15 mouse cellular contexts compared by ENCODE assay signal in genomic region chr6:32480741-32481140, GRCm38 (mm10).
DNase-seq lines count a peak whose midpoint lies in the region; ATAC-seq and TF ChIP-seq lines count a peak whose summit lies in the region.
"Had no signal": no experiment of that assay in that cellular context is flagged by ENCODE, and none has a peak within 500 bp of the region (broad histone marks: within the 10 kb centered on the region; RNA-seq: fewer than 3 reads in every experiment).

No protein-coding gene starts in this region.

- no peaks in the 10 kb centered on the region for H3K9me3 ChIP-seq in kidney, embryonic 14.5 days (ENCODE audit: control insufficient read depth, low read length)
- H3K9me3 ChIP-seq in heart, embryonic 13.5 days: no peaks in the 10 kb centered on the region
- H3K9me3 ChIP-seq in heart, postnatal 0 days (replicated peaks; ENCODE audit: control insufficient read depth, low read length): no peaks in the 10 kb centered on the region
- H3K9me3 ChIP-seq: embryonic facial prominence, embryonic 13.5 days; forebrain, embryonic 10.5 days; liver, embryonic 15.5 days; midbrain, embryonic 10.5 days had no signal

- no peak overlapping the region for H3K4me2 ChIP-seq in kidney, embryonic 14.5 days (replicated peaks; ENCODE audit: low read depth, low read length)
- no peak overlapping the region for H3K4me2 ChIP-seq in heart, embryonic 13.5 days
- H3K4me2 ChIP-seq in heart, postnatal 0 days (ENCODE audit: low read depth, low read length): no peak overlapping the region
- H3K4me2 ChIP-seq: embryonic facial prominence, embryonic 13.5 days; liver, embryonic 15.5 days had no signal

- no peak overlapping the region for H3K9ac ChIP-seq in kidney, embryonic 14.5 days (ENCODE audit: low read depth, low read length)
- H3K9ac ChIP-seq in heart, embryonic 13.5 days: 0 out of 2 replicates have a peak overlapping the region, but pooled peaks have one; percentile 33
- no peak overlapping the region for H3K9ac ChIP-seq in heart, postnatal 0 days (replicated peaks; ENCODE audit: low read depth, low read length)
- H3K9ac ChIP-seq: embryonic facial prominence, embryonic 13.5 days; liver, embryonic 15.5 days had no signal

- DNase-seq in kidney, adult 11 months: peak; percentile 40
- DNase-seq in heart, postnatal 0 days (ENCODE audit: low spot score): no peak
- DNase-seq in kidney, postnatal 14 days: peak; percentile 48
- DNase-seq in thymus, postnatal 36 days: no peak
- DNase-seq in adrenal gland, postnatal 10 days: no peak
- DNase-seq: cerebellum, adult 11 months; thymus, adult 18-20 months had no signal

- H3K27me3 ChIP-seq in kidney, embryonic 14.5 days (ENCODE audit: control insufficient read depth, insufficient read depth, low read length): no peaks in the 10 kb centered on the region
- no peaks in the 10 kb centered on the region for H3K27me3 ChIP-seq in heart, embryonic 13.5 days (replicated peaks)
- no peaks in the 10 kb centered on the region for H3K27me3 ChIP-seq in heart, postnatal 0 days (ENCODE audit: control insufficient read depth, insufficient read depth, low read length)
- H3K27me3 ChIP-seq: embryonic facial prominence, embryonic 13.5 days; liver, embryonic 15.5 days had no signal

- H3K36me3 ChIP-seq in kidney, embryonic 14.5 days (ENCODE audit: control insufficient read depth, insufficient read depth, low read length): no peaks in the 10 kb centered on the region
- no peaks in the 10 kb centered on the region for H3K36me3 ChIP-seq in heart, embryonic 13.5 days
- no peaks in the 10 kb centered on the region for H3K36me3 ChIP-seq in heart, postnatal 0 days (replicated peaks; ENCODE audit: control insufficient read depth, insufficient read depth, low read length)
- H3K36me3 ChIP-seq: embryonic facial prominence, embryonic 13.5 days; forebrain, embryonic 10.5 days; liver, embryonic 15.5 days; midbrain, embryonic 10.5 days had no signal

- no peak overlapping the region for H3K4me3 ChIP-seq in kidney, embryonic 14.5 days (ENCODE audit: low read length)
- no peak overlapping the region for H3K4me3 ChIP-seq in heart, embryonic 13.5 days
- no peak overlapping the region for H3K4me3 ChIP-seq in heart, postnatal 0 days (ENCODE audit: low read depth, low read length)
- H3K4me3 ChIP-seq: embryonic facial prominence, embryonic 13.5 days; forebrain, embryonic 10.5 days; layer of hippocampus, adult 2 months; liver, embryonic 15.5 days; midbrain, embryonic 10.5 days; myocyte had no signal

- H3K27ac ChIP-seq in kidney, embryonic 14.5 days (ENCODE audit: low read depth, low read length): no peak overlapping the region
- peak overlapping the region; percentile 91 for H3K27ac ChIP-seq in heart, embryonic 13.5 days (replicated peaks)
- peak overlapping the region; percentile 96 for H3K27ac ChIP-seq in heart, postnatal 0 days (ENCODE audit: low read depth)
- H3K27ac ChIP-seq: embryonic facial prominence, embryonic 13.5 days; forebrain, embryonic 10.5 days; midbrain, embryonic 10.5 days had no signal

- no peak for TF ChIP-seq EP300 in heart, postnatal 0 days (IDR thresholded peaks at IDR 0.05; ENCODE audit: low read depth)

- 48% methylated on average over 1 of the region's 1 CpGs for WGBS in kidney, embryonic 14.5 days
- 67% methylated on average over 1 of the region's 1 CpGs for WGBS in heart, embryonic 13.5 days
- WGBS in heart, postnatal 0 days: 63% methylated on average over 1 of the region's 1 CpGs

- H3K4me1 ChIP-seq in kidney, embryonic 14.5 days (ENCODE audit: control insufficient read depth, insufficient read depth, low read length): no peaks in the 10 kb centered on the region; the same call in 1 of the 2 replicates
- peaks cover 96% of the 10 kb centered on the region for H3K4me1 ChIP-seq in heart, embryonic 13.5 days
- peaks cover 61% of the 10 kb centered on the region for H3K4me1 ChIP-seq in heart, postnatal 0 days (ENCODE audit: control insufficient read depth, insufficient read depth)

- no peak for TF ChIP-seq CTCF in heart, postnatal 0 days (IDR thresholded peaks at IDR 0.05; ENCODE audit: low read depth)

- ATAC-seq in kidney, embryonic 14.5 days (ENCODE audit: low FRiP score, low TSS enrichment): no peak
- no peak for ATAC-seq in heart, embryonic 13.5 days (ENCODE audit: extremely low read depth, insufficient number of reproducible peaks, low FRiP score, low TSS enrichment)
- ATAC-seq in heart, postnatal 0 days (ENCODE audit: insufficient read depth, low read depth): no peak

Comparison
In these comparisons a context has a peak if more than half of its experiments do, and no peak if none do; other contexts are left out.
1. DNase-seq: peak in kidney, adult 11 months (single experiment) and kidney, postnatal 14 days (single experiment); none in heart, postnatal 0 days (single experiment), thymus, postnatal 36 days (0 of 2) and adrenal gland, postnatal 10 days (single experiment).